Mouse (Mus musculus): ENCODE measurements around the gene Dcdc2a.

The Dcdc2a gene

GRCm38 (mm10) chr13:25055873-25056667 is at the start of gene Dcdc2a:
Gene Dcdc2a, plus strand, starts transcription at chr13:25056004.
- DNase-seq (ENCODE audit: low spot score): no peak

- DNase-seq (ENCODE audit: low spot score): peak; percentile 37
These were observed 48.7 kb upstream of the Dcdc2a start for GRCm38 (mm10) chr13:25007115-25007514.

- DNase-seq (ENCODE audit: low spot score): no peak
These were observed 37.5 kb upstream of the Dcdc2a start for GRCm38 (mm10) chr13:25018316-25018715.

- peak; percentile 90 for DNase-seq (ENCODE audit: low spot score)
These were observed 35.8 kb upstream of the Dcdc2a start, which contains the start of gene Mrs2 for GRCm38 (mm10) chr13:25019793-25020539. Gene Mrs2, minus strand, starts transcription at chr13:25020379.

GRCm38 (mm10) chr13:25020540-25020892 is 35.3 kb upstream of the Dcdc2a start:
- no peak for DNase-seq (ENCODE audit: low spot score)

- no peak for DNase-seq (ENCODE audit: low spot score)
These were observed 33.4 kb upstream of the Dcdc2a start for GRCm38 (mm10) chr13:25022386-25022785.

- no peak for DNase-seq (ENCODE audit: low spot score)
These were observed 32.7 kb upstream of the Dcdc2a start for GRCm38 (mm10) chr13:25023129-25023528.

GRCm38 (mm10) chr13:25024655-25025054 is 31.1 kb upstream of the Dcdc2a start:
- DNase-seq (ENCODE audit: low spot score): peak; percentile 14

GRCm38 (mm10) chr13:25026409-25027113 is 29.2 kb upstream of the Dcdc2a start:
- DNase-seq (ENCODE audit: low spot score): no peak

- DNase-seq (ENCODE audit: low spot score): no peak
These were observed 28.7 kb upstream of the Dcdc2a start for GRCm38 (mm10) chr13:25027114-25027425.

- DNase-seq (ENCODE audit: low spot score): no peak
These were observed 16.3 kb upstream of the Dcdc2a start for GRCm38 (mm10) chr13:25039488-25039887.

- DNase-seq (ENCODE audit: low spot score): no peak
These were observed 3.1 kb upstream of the Dcdc2a start for GRCm38 (mm10) chr13:25052671-25053070.

- DNase-seq (ENCODE audit: low spot score): no peak
These were observed 671 bp upstream of the Dcdc2a start for GRCm38 (mm10) chr13:25055111-25055554.

GRCm38 (mm10) chr13:25066659-25067058 is 10.9 kb downstream of the Dcdc2a start:
- no peak for DNase-seq (ENCODE audit: low spot score)

GRCm38 (mm10) chr13:25067183-25067582 is 11.4 kb downstream of the Dcdc2a start:
- no peak for DNase-seq (ENCODE audit: low spot score)

- no peak for DNase-seq (ENCODE audit: low spot score)
These were observed 14.0 kb downstream of the Dcdc2a start for GRCm38 (mm10) chr13:25069765-25070164.

- no peak for DNase-seq (ENCODE audit: low spot score)
These were observed 15.0 kb downstream of the Dcdc2a start for GRCm38 (mm10) chr13:25070791-25071190.

GRCm38 (mm10) chr13:25077262-25077661 is 21.5 kb downstream of the Dcdc2a start:
- no peak for DNase-seq (ENCODE audit: low spot score)

- DNase-seq (ENCODE audit: low spot score): no peak
These were observed 27.4 kb downstream of the Dcdc2a start for GRCm38 (mm10) chr13:25083144-25083572.

GRCm38 (mm10) chr13:25085147-25085546 is 29.3 kb downstream of the Dcdc2a start:
- DNase-seq (ENCODE audit: low spot score): peak; percentile 13

GRCm38 (mm10) chr13:25091347-25091746 is 35.5 kb downstream of the Dcdc2a start:
- DNase-seq (ENCODE audit: low spot score): no peak

- DNase-seq (ENCODE audit: low spot score): no peak
These were observed 38.0 kb downstream of the Dcdc2a start for GRCm38 (mm10) chr13:25093776-25094175.

- DNase-seq (ENCODE audit: low spot score): no peak
These were observed 38.6 kb downstream of the Dcdc2a start for GRCm38 (mm10) chr13:25094381-25094780.

Measured in MN1 (cell line).